Mouse (Mus musculus) kidney, adult 2 months (tissue): Measurements from ENCODE around the gene Sult2a7. TPM values are rescaled to one million over a fixed set of nuclear protein-coding genes. Genes with fewer than 3 reads are reported as not detected.

Experiments used
- DNase-seq: peaks from one replicate; pipeline ENCODE4 v3.0.0; 2021
- H3K27ac ChIP-seq: fragments of 200-500 bp; 2 replicates; pipeline ENCODE4 v1.5.1; 2012; ENCODE audit warnings: low read depth, low read length, control low read depth, inconsistent platforms; ENCODE audit not compliant: insufficient read depth
- H3K27me3 ChIP-seq: fragments of 200-500 bp; replicated peaks from 2 replicates; pipeline ENCODE4 v1.6.1; 2012; ENCODE audit warnings: mild to moderate bottlenecking, moderate library complexity, low read length, inconsistent platforms; ENCODE audit not compliant: control insufficient read depth, insufficient read depth
- H3K36me3 ChIP-seq: fragments of 200-500 bp; 2 replicates; pipeline ENCODE4 v1.6.1; 2012; ENCODE audit warnings: mild to moderate bottlenecking, moderate library complexity, low read length, inconsistent platforms; ENCODE audit not compliant: control insufficient read depth, insufficient read depth
- H3K4me1 ChIP-seq: fragments of 200-500 bp; 2 replicates; pipeline ENCODE4 v1.6.1; 2011; ENCODE audit warnings: low read length; ENCODE audit not compliant: control insufficient read depth, insufficient read depth
- H3K4me3 ChIP-seq: fragments of 200-500 bp; 2 replicates; pipeline ENCODE4 v1.5.1; 2011; ENCODE audit warnings: mild to moderate bottlenecking, low read depth, low read length, control low read depth; ENCODE audit not compliant: insufficient read depth
- CTCF ChIP-seq: fragments of 200-500 bp; conservative IDR thresholded peaks from 2 replicates; pipeline ENCODE4 v1.5.1; 2011; ENCODE audit warnings: low read depth, mild to moderate bottlenecking, control low read depth, low read length, moderate library complexity, mixed read lengths; ENCODE audit not compliant: insufficient read depth, insufficient read length
- POLR2A ChIP-seq: fragments of 200-500 bp; IDR thresholded peaks from one replicate; pipeline ENCODE4 v1.6.1; 2011; ENCODE audit warnings: low read depth, low read length, control low read depth
- WGBS: fragments of 180-500 bp; shearing (Covaris S2); methylation state at CpG from one replicate; pipeline ENCODE4 v1.1.7; 2018; 5-methylcytosine and 5-hydroxymethylcytosine counted together
- polyA plus RNA-seq: library from polyadenylated mRNA; depleted of rRNA; stranded (reverse); fragments of >200 nt; gene quantifications from 2 replicates; pipeline ENCODE4 v1.2.3, GENCODE M21; 2012; rRNA removed

The Sult2a7 gene
- not detected in 2 replicates for polyA plus RNA-seq

- TF ChIP-seq POLR2A (no peak), CTCF (no peak)
- Histone ChIP-seq H3K36me3 (no peaks in the 10 kb centered on the region), H3K4me3 (no peak within 1 kb of the TSS), H3K27ac (no peak within 1 kb of the TSS), H3K27me3 (no peaks in the 10 kb centered on the region), H3K4me1 (no peaks in the 10 kb centered on the region)
- no peak for DNase-seq
- WGBS, result 90% methylated on average over 4 of the region's 4 CpGs
Observed at GRCm38 (mm10) chr7:14494130-14494529, at the start of gene Sult2a7. Gene Sult2a7 (minus strand): TSS chr7:14494230.

GRCm38 (mm10) chr7:14525280-14525679 is 31.2 kb upstream of the Sult2a7 start:
- Histone ChIP-seq H3K4me1 (no peaks in the 10 kb centered on the region), H3K27me3 (no peaks in the 10 kb centered on the region), H3K4me3 (no peak overlapping the region), H3K27ac (no peak overlapping the region), H3K36me3 (no peaks in the 10 kb centered on the region)
- WGBS, result 56% methylated on average over 1 of the region's 1 CpGs
- TF ChIP-seq CTCF (no peak), POLR2A (no peak)
- DNase-seq, result no peak

GRCm38 (mm10) chr7:14522636-14523035 is 28.6 kb upstream of the Sult2a7 start:
- no peaks in the 10 kb centered on the region for H3K27me3 ChIP-seq
- 78% methylated on average over 1 of the region's 1 CpGs for WGBS
- TF ChIP-seq CTCF (no peak), POLR2A (no peak)
- H3K4me3 ChIP-seq, result no peak overlapping the region
- DNase-seq, result no peak
- H3K36me3 ChIP-seq, result no peaks in the 10 kb centered on the region
- H3K4me1 ChIP-seq, result no peaks in the 10 kb centered on the region
- no peak overlapping the region for H3K27ac ChIP-seq

- WGBS, result 63% methylated on average over 3 of the region's 3 CpGs
- Histone ChIP-seq H3K4me1 (no peaks in the 10 kb centered on the region), H3K36me3 (no peaks in the 10 kb centered on the region), H3K4me3 (no peak overlapping the region), H3K27me3 (no peaks in the 10 kb centered on the region), H3K27ac (no peak overlapping the region)
- TF ChIP-seq POLR2A (no peak), CTCF (no peak)
- DNase-seq, result no peak
Observed at GRCm38 (mm10) chr7:14518301-14518700, 24.3 kb upstream of the Sult2a7 start.

GRCm38 (mm10) chr7:14492886-14493285 is 1.1 kb downstream of the Sult2a7 start:
- Histone ChIP-seq H3K4me3 (no peak overlapping the region), H3K27me3 (no peaks in the 10 kb centered on the region), H3K36me3 (no peaks in the 10 kb centered on the region), H3K27ac (no peak overlapping the region), H3K4me1 (no peaks in the 10 kb centered on the region)
- DNase-seq, result no peak
- WGBS, result 71% methylated on average over 3 of the region's 3 CpGs
- no peak for TF ChIP-seq POLR2A

- H3K27ac ChIP-seq, result no peak within 1 kb of the TSS
- WGBS, result 54% methylated on average over 3 of the region's 3 CpGs
Observed at GRCm38 (mm10) chr7:14446534-14446933, 47.5 kb downstream of the Sult2a7 start, which contains the start of gene Sult2a8. Gene Sult2a8 (minus strand): TSS chr7:14446769.

GRCm38 (mm10) chr7:14439581-14439980 is 54.4 kb downstream of the Sult2a7 start:
- Histone ChIP-seq H3K4me3 (no peak overlapping the region), H3K27ac (no peak overlapping the region), H3K36me3 (no peaks in the 10 kb centered on the region), H3K27me3 (no peaks in the 10 kb centered on the region), H3K4me1 (no peaks in the 10 kb centered on the region)
- no peak for DNase-seq
- TF ChIP-seq POLR2A (no peak), CTCF (no peak)

More at GRCm38 (mm10) chr7:14446534-14446933, 47.5 kb downstream of the Sult2a7 start, which contains the start of gene Sult2a8:
- Histone ChIP-seq H3K27me3 (no peaks in the 10 kb centered on the region), H3K4me3 (no peak within 1 kb of the TSS), H3K4me1 (no peaks in the 10 kb centered on the region), H3K36me3 (no peaks in the 10 kb centered on the region)
- no peak for DNase-seq
- no peak for TF ChIP-seq CTCF
- no peak for TF ChIP-seq POLR2A

- H3K4me1 ChIP-seq, result no peaks in the 10 kb centered on the region
- H3K4me3 ChIP-seq, result no peak overlapping the region
- WGBS, result 80% methylated on average over 1 of the region's 1 CpGs
- no peak overlapping the region for H3K27ac ChIP-seq
- DNase-seq, result no peak
- no peaks in the 10 kb centered on the region for H3K27me3 ChIP-seq
- no peaks in the 10 kb centered on the region for H3K36me3 ChIP-seq
- TF ChIP-seq POLR2A (no peak), CTCF (no peak)
Observed at GRCm38 (mm10) chr7:14438484-14438883, 55.5 kb downstream of the Sult2a7 start.
